Mouse (Mus musculus) ovary, postnatal 36 days (tissue): ENCODE data around the gene Nxph3.
"Not testable (repeated sequence)": the region's sequence is repeated elsewhere in the genome, so short reads cannot be mapped to it uniquely, and the experiment has no call there.

ENCODE experiments used
- DNase-seq: peaks from one replicate; pipeline ENCODE4 v3.0.0; 2022; ENCODE audit warnings: low spot score, mixed read lengths

Nxph3 gene

GRCm38 (mm10) chr11:95519299-95519698 is 4.9 kb upstream of the Nxph3 start:
- no peak for DNase-seq

GRCm38 (mm10) chr11:95517162-95517561 is 2.8 kb upstream of the Nxph3 start:
- no peak for DNase-seq

GRCm38 (mm10) chr11:95516491-95516911 is 2.1 kb upstream of the Nxph3 start:
- no peak for DNase-seq

GRCm38 (mm10) chr11:95515376-95516323 is 1.3 kb upstream of the Nxph3 start:
- no peak for DNase-seq

GRCm38 (mm10) chr11:95513461-95514297 is 691 bp downstream of the Nxph3 start:
- peak; percentile 52 for DNase-seq

GRCm38 (mm10) chr11:95512383-95512782 is 2.0 kb downstream of the Nxph3 start:
- DNase-seq = no peak

- DNase-seq = no peak
Observed at GRCm38 (mm10) chr11:95511919-95512318, 2.5 kb downstream of the Nxph3 start.

GRCm38 (mm10) chr11:95510631-95511030 is 3.7 kb downstream of the Nxph3 start:
- DNase-seq = no peak

GRCm38 (mm10) chr11:95509126-95509717 is 5.1 kb downstream of the Nxph3 start:
- no peak for DNase-seq

- DNase-seq = no peak
Observed at GRCm38 (mm10) chr11:95508211-95508926, 6.0 kb downstream of the Nxph3 start.

GRCm38 (mm10) chr11:95507785-95508184 is 6.6 kb downstream of the Nxph3 start:
- DNase-seq = no peak

GRCm38 (mm10) chr11:95507041-95507716 is 7.2 kb downstream of the Nxph3 start:
- DNase-seq = no peak

- DNase-seq = no peak
Observed at GRCm38 (mm10) chr11:95504271-95504731, 10.1 kb downstream of the Nxph3 start.

GRCm38 (mm10) chr11:95503581-95504180 is 10.7 kb downstream of the Nxph3 start:
- no peak for DNase-seq

GRCm38 (mm10) chr11:95501826-95502225 is 12.5 kb downstream of the Nxph3 start:
- not testable (repeated sequence) for DNase-seq

GRCm38 (mm10) chr11:95500836-95501235 is 13.5 kb downstream of the Nxph3 start:
- DNase-seq = no peak

- no peak for DNase-seq
Observed at GRCm38 (mm10) chr11:95500412-95500811, 14.0 kb downstream of the Nxph3 start.

- DNase-seq = no peak
Observed at GRCm38 (mm10) chr11:95497921-95498320, 16.4 kb downstream of the Nxph3 start.

GRCm38 (mm10) chr11:95495883-95496282 is 18.5 kb downstream of the Nxph3 start:
- no peak for DNase-seq

- DNase-seq = no peak
Observed at GRCm38 (mm10) chr11:95494374-95494773, 20.0 kb downstream of the Nxph3 start.

- DNase-seq = no peak
Observed at GRCm38 (mm10) chr11:95493950-95494349, 20.4 kb downstream of the Nxph3 start.
